Mouse (Mus musculus) MEL (cell line): ENCODE results near the gene Gm8251. TPM values are rescaled to one million over a fixed set of nuclear protein-coding genes. Genes with fewer than 3 reads are reported as not detected.

ENCODE experiments used
- DNase-seq: peaks from one replicate; pipeline ENCODE4 v3.0.0; 2011; ENCODE audit warnings: low read depth, low spot score
- H3K27ac ChIP-seq: 2 replicates; pipeline ENCODE4 v1.5.1; 2012; ENCODE audit warnings: low read depth, mild to moderate bottlenecking, control low read depth, low read length, moderate library complexity; ENCODE audit not compliant: control insufficient read depth
- H3K27me3 ChIP-seq, 2 experiments: fragments of 150-350 bp in 1 of 2; sonication (generic) in 1 of 2; 2 replicates each; pipeline ENCODE4 v1.6.1; 2012; ENCODE audit warnings: low read length in 2 of 2, mild to moderate bottlenecking in 2 of 2, improper control_type of control experiment in 1 of 2, moderate library complexity in 1 of 2; ENCODE audit not compliant: insufficient read depth in 2 of 2, control insufficient read depth in 1 of 2
- H3K36me3 ChIP-seq, 2 experiments: 2 replicates each; pipeline ENCODE4 v1.6.1; 2012 to 2014; ENCODE audit warnings: low read length in 2 of 2, improper control_type of control experiment in 1 of 2, inconsistent platforms in 1 of 2, mild to moderate bottlenecking in 1 of 2; ENCODE audit not compliant: insufficient read depth in 2 of 2, control insufficient read depth in 1 of 2
- H3K4me1 ChIP-seq, 2 experiments: fragments of 150-350 bp in 1 of 2; sonication (generic) in 1 of 2; 2 replicates each; pipeline ENCODE4 v1.6.1; 2012; ENCODE audit warnings: low read length in 2 of 2, improper control_type of control experiment in 1 of 2, mild to moderate bottlenecking in 1 of 2; ENCODE audit not compliant: insufficient read depth in 2 of 2, control insufficient read depth in 1 of 2
- H3K4me3 ChIP-seq, 2 experiments: fragments of 150-350 bp in 1 of 2; sonication (generic) in 1 of 2; 2 replicates each; pipeline ENCODE4 v1.5.1; 2012; ENCODE audit warnings: low read depth in 2 of 2, low read length in 2 of 2, mild to moderate bottlenecking in 2 of 2, moderate library complexity in 2 of 2, control low read depth in 1 of 2, improper control_type of control experiment in 1 of 2; ENCODE audit not compliant: control insufficient read depth in 1 of 2, insufficient read depth in 1 of 2
- H3K79me2 ChIP-seq: 2 replicates; pipeline ENCODE4 v1.6.1; 2012; ENCODE audit warnings: mild to moderate bottlenecking, low read length, moderate library complexity; ENCODE audit not compliant: control insufficient read depth, poor library complexity, insufficient read depth
- H3K9ac ChIP-seq: 2 replicates; pipeline ENCODE4 v1.6.1; 2012; ENCODE audit warnings: low read depth, mild to moderate bottlenecking, control low read depth, low read length, moderate library complexity; ENCODE audit not compliant: control insufficient read depth, poor library complexity, severe bottlenecking
- H3K9me3 ChIP-seq: fragments of 150-350 bp; sonication (generic); replicated peaks from 2 replicates; pipeline ENCODE4 v1.6.1; 2012; ENCODE audit warnings: mild to moderate bottlenecking, low read length, improper control_type of control experiment, moderate library complexity; ENCODE audit not compliant: insufficient read depth
- BHLHE40 ChIP-seq: IDR thresholded peaks from 2 replicates; pipeline ENCODE4 v1.6.1; 2012; ENCODE audit warnings: low read depth, mild to moderate bottlenecking, inconsistent platforms, low read length, improper control_type of control experiment, borderline replicate concordance
- CHD2 ChIP-seq: IDR thresholded peaks from 2 replicates; pipeline ENCODE4 v1.6.1; 2011; ENCODE audit warnings: low read length, improper control_type of control experiment
- CTCF ChIP-seq, 3 experiments: IDR thresholded peaks in 2 of 3; conservative IDR thresholded peaks in 1 of 3; 2 replicates each; pipeline ENCODE4 v1.5.1; 2011 to 2012; ENCODE audit warnings: low read length in 3 of 3, low read depth in 2 of 3, mild to moderate bottlenecking in 2 of 3, improper control_type of control experiment in 1 of 3, inconsistent platforms in 1 of 3, mixed read lengths in 1 of 3, moderate library complexity in 1 of 3; ENCODE audit not compliant: control insufficient read depth in 1 of 3, insufficient read depth in 1 of 3, poor library complexity in 1 of 3, severe bottlenecking in 1 of 3
- E2F4 ChIP-seq: IDR thresholded peaks from 2 replicates; pipeline ENCODE4 v1.6.1; 2011; ENCODE audit warnings: low read depth, low read length, improper control_type of control experiment, borderline replicate concordance
- ELF1 ChIP-seq: IDR thresholded peaks from 2 replicates; pipeline ENCODE4 v1.6.1; 2014; ENCODE audit warnings: low read depth, mild to moderate bottlenecking, inconsistent platforms, low read length, improper control_type of control experiment, moderate library complexity
- ETS1 ChIP-seq: IDR thresholded peaks from 2 replicates; pipeline ENCODE4 v1.6.1; 2012; ENCODE audit warnings: low read depth, mild to moderate bottlenecking, inconsistent platforms, low read length, improper control_type of control experiment, moderate library complexity
- HCFC1 ChIP-seq: IDR thresholded peaks from 2 replicates; pipeline ENCODE4 v1.6.1; 2012; ENCODE audit warnings: low read depth, mild to moderate bottlenecking, inconsistent platforms, low read length, improper control_type of control experiment, moderate library complexity
- JUND ChIP-seq: IDR thresholded peaks from 2 replicates; pipeline ENCODE4 v1.6.1; 2011; ENCODE audit warnings: low read depth, mild to moderate bottlenecking, improper control_type of control experiment, low read length
- KAT2A ChIP-seq: conservative IDR thresholded peaks from 2 replicates; pipeline ENCODE4 v1.6.1; 2012; ENCODE audit warnings: low read depth, low read length, improper control_type of control experiment, inconsistent platforms
- MAFK ChIP-seq: IDR thresholded peaks from 2 replicates; pipeline ENCODE4 v1.6.1; 2011; ENCODE audit warnings: low read depth, mild to moderate bottlenecking, low read length, improper control_type of control experiment, borderline replicate concordance
- MAX ChIP-seq: IDR thresholded peaks from 2 replicates; pipeline ENCODE4 v1.6.1; 2011; ENCODE audit warnings: low read length, improper control_type of control experiment
- MAZ ChIP-seq: IDR thresholded peaks from 2 replicates; pipeline ENCODE4 v1.6.1; 2012; ENCODE audit warnings: low read depth, mild to moderate bottlenecking, inconsistent platforms, low read length, improper control_type of control experiment
- MXI1 ChIP-seq: IDR thresholded peaks from 2 replicates; pipeline ENCODE4 v1.6.1; 2011; ENCODE audit warnings: mild to moderate bottlenecking, low read depth, low read length, improper control_type of control experiment
- MYB ChIP-seq: IDR thresholded peaks from 2 replicates; pipeline ENCODE4 v1.6.1; 2011; ENCODE audit warnings: mild to moderate bottlenecking, low read depth, low read length, improper control_type of control experiment
- MYC ChIP-seq: IDR thresholded peaks from 2 replicates; pipeline ENCODE4 v1.6.1; 2011; ENCODE audit warnings: low read depth, mild to moderate bottlenecking, low read length, improper control_type of control experiment, moderate library complexity
- NELFE ChIP-seq: IDR thresholded peaks from 2 replicates; pipeline ENCODE4 v1.6.1; 2011; ENCODE audit warnings: low read depth, low read length, improper control_type of control experiment
- NRF1 ChIP-seq: IDR thresholded peaks from 2 replicates; pipeline ENCODE4 v1.6.1; 2014; ENCODE audit warnings: low read depth, mild to moderate bottlenecking, inconsistent platforms, low read length, improper control_type of control experiment, moderate library complexity; ENCODE audit not compliant: poor library complexity, insufficient read depth, severe bottlenecking
- RAD21 ChIP-seq: IDR thresholded peaks from 2 replicates; pipeline ENCODE4 v1.6.1; 2011; ENCODE audit warnings: mild to moderate bottlenecking, low read depth, low read length, improper control_type of control experiment
- RCOR1 ChIP-seq: IDR thresholded peaks from 2 replicates; pipeline ENCODE4 v1.6.1; 2012; ENCODE audit warnings: low read depth, mild to moderate bottlenecking, inconsistent platforms, low read length, improper control_type of control experiment
- SIN3A ChIP-seq: IDR thresholded peaks from 2 replicates; pipeline ENCODE4 v1.6.1; 2012; ENCODE audit warnings: low read length, improper control_type of control experiment, inconsistent platforms
- SMC3 ChIP-seq: IDR thresholded peaks from 2 replicates; pipeline ENCODE4 v1.6.1; 2011; ENCODE audit warnings: low read depth, low read length, improper control_type of control experiment
- TAL1 ChIP-seq: IDR thresholded peaks from 2 replicates; pipeline ENCODE4 v1.6.1; 2012; ENCODE audit warnings: mild to moderate bottlenecking, inconsistent platforms, low read length, moderate library complexity, mixed read lengths
- TBP ChIP-seq: IDR thresholded peaks from 2 replicates; pipeline ENCODE4 v1.8.0; 2011; ENCODE audit warnings: low read depth, low read length, improper control_type of control experiment
- TCF12 ChIP-seq: IDR thresholded peaks from 2 replicates; pipeline ENCODE4 v1.6.1; 2014; ENCODE audit warnings: low read depth, mild to moderate bottlenecking, inconsistent platforms, low read length, improper control_type of control experiment, moderate library complexity
- UBTF ChIP-seq: IDR thresholded peaks from 2 replicates; pipeline ENCODE4 v1.6.1; 2012; ENCODE audit warnings: low read depth, mild to moderate bottlenecking, inconsistent platforms, low read length, improper control_type of control experiment, moderate library complexity, borderline replicate concordance; ENCODE audit not compliant: insufficient read depth
- USF1 ChIP-seq: IDR thresholded peaks from 2 replicates; pipeline ENCODE4 v1.6.1; 2014; ENCODE audit warnings: low read depth, mild to moderate bottlenecking, inconsistent platforms, low read length, improper control_type of control experiment, moderate library complexity
- USF2 ChIP-seq, 2 experiments: IDR thresholded peaks; 2 replicates each; pipeline ENCODE4 v1.6.1; 2011 to 2012; ENCODE audit warnings: improper control_type of control experiment in 2 of 2, low read length in 2 of 2, borderline replicate concordance in 1 of 2, inconsistent platforms in 1 of 2, low read depth in 1 of 2, mild to moderate bottlenecking in 1 of 2; ENCODE audit not compliant: insufficient read depth in 1 of 2
- ZC3H11A ChIP-seq: IDR thresholded peaks from 2 replicates; pipeline ENCODE4 v1.6.1; 2012; ENCODE audit warnings: low read depth, mild to moderate bottlenecking, inconsistent platforms, low read length, improper control_type of control experiment
- ZNF384 ChIP-seq: IDR thresholded peaks from 2 replicates; pipeline ENCODE4 v1.6.1; 2012; ENCODE audit warnings: low read depth, mild to moderate bottlenecking, inconsistent platforms, low read length, improper control_type of control experiment
- polyA plus RNA-seq, 2 experiments: library from polyadenylated mRNA; stranded (reverse) in 1 of 2; unstranded in 1 of 2; fragments of >175 nt in 1 of 2; fragments of >200 nt in 1 of 2; gene quantifications; 2 replicates each; pipeline versions ENCODE4 v1.2.1 to v1.2.4; 2012; ENCODE audit warnings: low replicate concordance in 2 of 2, low read depth in 1 of 2; ENCODE audit not compliant: insufficient read length in 2 of 2, insufficient read depth in 1 of 2, missing spikeins in 1 of 2
- total RNA-seq: library from RNA; depleted of rRNA; stranded (reverse); fragments of 300-350 nt; gene quantifications from 2 replicates; pipeline ENCODE4 v1.2.3, GENCODE M21; 2012

The Gm8251 gene
- total and polyA plus RNA-seq, 3 experiments: 0.04 to 0.14 TPM; not detected in 1

DNA sequence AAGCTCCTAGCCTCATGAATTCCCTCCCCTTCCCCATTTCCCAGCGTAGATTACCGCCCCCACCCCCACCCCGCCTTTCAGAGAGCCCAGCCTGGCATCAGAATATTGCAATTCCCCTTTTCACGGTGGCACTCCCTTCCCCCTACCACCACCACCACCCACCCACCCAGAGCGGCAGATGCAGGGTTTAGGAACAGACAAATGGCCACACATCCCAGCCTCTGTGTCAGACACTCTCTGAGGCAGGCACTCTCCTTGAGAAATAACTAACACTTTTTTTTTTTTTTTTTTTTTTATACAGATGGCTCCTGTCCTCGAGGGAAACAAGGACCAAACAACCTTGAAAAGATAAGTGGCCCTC, 19.2 kb downstream of the Gm8251 start:
- H3K36me3 ChIP-seq: peaks cover 0 to 2% of the 10 kb centered on the region in 2 experiments; a peak in 1 of 4 replicates
- H3K79me2 ChIP-seq: no peaks in the 10 kb centered on the region
- peaks cover 0 to 4% of the 10 kb centered on the region in 2 experiments; a peak in 1 of 4 replicates for H3K4me1 ChIP-seq
- peak overlapping the region; percentile 65 for H3K9ac ChIP-seq
- DNase-seq: no peak
- H3K27ac ChIP-seq: no peak overlapping the region
- H3K27me3 ChIP-seq: no peaks in the 10 kb centered on the region
- TF ChIP-seq ETS1 (no peak), ZNF384 (peak; percentile 61), TCF12 (0 out of 2 replicates have a peak, but pooled peaks have one; percentile 0), E2F4 (no peak)
- no peaks in the 10 kb centered on the region for H3K9me3 ChIP-seq
- peak overlapping the region; percentile 53 to 91 for H3K4me3 ChIP-seq

DNA sequence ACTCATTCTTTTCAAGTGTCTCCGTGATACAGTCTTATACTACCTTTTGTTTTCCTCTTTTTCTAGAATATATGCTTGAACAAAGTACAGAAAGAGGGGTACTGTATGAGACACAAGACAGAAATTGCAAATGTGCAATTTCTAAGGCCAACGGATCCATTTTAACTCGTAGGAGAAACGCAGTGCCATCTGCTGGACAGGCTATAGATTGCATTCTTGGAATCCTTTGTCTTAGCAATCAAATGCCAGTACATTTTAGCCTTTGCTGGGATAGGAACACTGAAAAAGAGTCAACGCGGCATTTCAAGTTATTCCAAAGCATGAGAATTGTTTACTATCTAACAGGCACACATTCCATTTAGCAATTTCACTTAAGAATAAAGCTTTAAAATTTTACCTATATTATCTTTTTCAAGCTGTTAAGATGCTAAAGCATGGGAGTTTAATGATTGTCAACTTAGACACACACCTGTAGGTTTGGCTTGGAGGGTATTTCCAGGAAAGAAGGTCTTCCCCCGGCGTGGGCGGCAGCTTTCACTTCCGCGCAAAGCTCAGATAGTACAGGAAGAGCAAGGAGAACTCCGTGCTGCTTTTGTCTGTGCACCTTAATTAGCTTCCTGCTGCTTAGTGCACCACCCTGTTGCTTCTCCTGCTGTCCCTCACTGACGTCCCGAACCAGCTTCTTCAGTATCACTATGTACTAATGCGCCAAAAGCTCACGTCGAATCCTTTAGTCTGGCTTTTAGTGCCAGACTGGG, 19.8 kb downstream of the Gm8251 start:
- Histone ChIP-seq H3K79me2 (no peaks in the 10 kb centered on the region), H3K27ac (no peak overlapping the region), H3K9me3 (no peaks in the 10 kb centered on the region), H3K36me3 (peaks cover 0 to 2% of the 10 kb centered on the region in 2 experiments; a peak in 1 of 4 replicates), H3K4me1 (peaks cover 0 to 4% of the 10 kb centered on the region in 2 experiments; a peak in 1 of 4 replicates), H3K27me3 (no peaks in the 10 kb centered on the region), H3K4me3 (peak overlapping the region; percentile 53 to 91), H3K9ac (peak overlapping the region; percentile 65)
- peak; percentile 83 for DNase-seq
- peak; percentile 66 for TF ChIP-seq ZC3H11A
- 0 out of 2 replicates have a peak, but pooled peaks have one; percentile 6 for TF ChIP-seq TCF12
- TF ChIP-seq MAX: peak; percentile 28; the same call in 1 of the 2 replicates
- no peak for TF ChIP-seq BHLHE40
- 0 out of 2 replicates have a peak, but pooled peaks have one; percentile 32 for TF ChIP-seq SIN3A
- TF ChIP-seq ELF1: no peak
- peak; percentile 43; the same call in 1 of the 2 replicates for TF ChIP-seq HCFC1
- TF ChIP-seq CTCF (IDR thresholded peaks at IDR 0.05 in 2 of 3, conservative IDR thresholded peaks at IDR 0.05 in 1 of 3; ENCODE audit: control insufficient read depth in 1 of 3, insufficient read depth in 1 of 3, low read depth in 2 of 3, low read length in 3 of 3, poor library complexity in 1 of 3, severe bottlenecking in 1 of 3): peak; percentile 52 to 89 (median 84)
- no peak for TF ChIP-seq MAZ
- TF ChIP-seq UBTF: no peak
- TF ChIP-seq USF2 (IDR thresholded peaks at IDR 0.05; ENCODE audit: borderline replicate concordance in 1 of 2, insufficient read depth in 1 of 2, low read depth in 1 of 2, low read length in 2 of 2): no peak
- TF ChIP-seq TBP: peak; percentile 53; the same call in 1 of the 2 replicates
- TF ChIP-seq MAFK: peak; percentile 34; the same call in 1 of the 2 replicates
- no peak for TF ChIP-seq CHD2
- TF ChIP-seq MYB: no peak
- no peak for TF ChIP-seq TAL1
- TF ChIP-seq NRF1: no peak
- TF ChIP-seq SMC3: peak; percentile 88
- 0 out of 2 replicates have a peak, but pooled peaks have one; percentile 17 for TF ChIP-seq ZNF384
- TF ChIP-seq JUND: 0 out of 2 replicates have a peak, but pooled peaks have one; percentile 38
- no peak for TF ChIP-seq RCOR1
- TF ChIP-seq KAT2A: no peak
- TF ChIP-seq MYC: peak; percentile 26; the same call in 1 of the 2 replicates
- TF ChIP-seq MXI1: 0 out of 2 replicates have a peak, but pooled peaks have one; percentile 17
- TF ChIP-seq USF1: no peak
- peak; percentile 81 for TF ChIP-seq RAD21
- no peak; the same call in 1 of the 2 replicates for TF ChIP-seq NELFE
